Mouse (Mus musculus): ENCODE measurements at regions not wholly inside any gene's neighbourhood (a gene's known extent, or its start where the extent isn't known, plus 50 kb on each side); places are given as distances from the start of the nearest gene placed in this dataset.

GRCm38 (mm10) chr13:44285881-44286280 lies 443.4 kb upstream of the Jarid2 start:
- DNase-seq (ENCODE audit: low read depth): no peak
- TF ChIP-seq POLR2A (IDR thresholded peaks at IDR 0.05; ENCODE audit: borderline replicate concordance, extremely low read depth, insufficient read depth, insufficient read length, poor library complexity, severe bottlenecking) (no peak), CTCF (IDR thresholded peaks at IDR 0.05; ENCODE audit: borderline replicate concordance, extremely low read depth, insufficient read depth, insufficient read length) (no peak)

- no peak for TF ChIP-seq POLR2A (IDR thresholded peaks at IDR 0.05; ENCODE audit: borderline replicate concordance, extremely low read depth, insufficient read depth, insufficient read length, poor library complexity, severe bottlenecking)
- peak; percentile 43; the same call in 1 of the 2 replicates for TF ChIP-seq CTCF (IDR thresholded peaks at IDR 0.05; ENCODE audit: borderline replicate concordance, extremely low read depth, insufficient read depth, insufficient read length)
- no peak for DNase-seq (ENCODE audit: low read depth)
Observed at GRCm38 (mm10) chr13:44290199-44290598, 439.1 kb upstream of the Jarid2 start.

GRCm38 (mm10) chr13:44292476-44293056 lies 436.7 kb upstream of the Jarid2 start:
- no peak for TF ChIP-seq CTCF (IDR thresholded peaks at IDR 0.05; ENCODE audit: borderline replicate concordance, extremely low read depth, insufficient read depth, insufficient read length)
- no peak for TF ChIP-seq POLR2A (IDR thresholded peaks at IDR 0.05; ENCODE audit: borderline replicate concordance, extremely low read depth, insufficient read depth, insufficient read length, poor library complexity, severe bottlenecking)
- no peak for DNase-seq (ENCODE audit: low read depth)

GRCm38 (mm10) chr13:44293736-44294416 lies 435.4 kb upstream of the Jarid2 start:
- DNase-seq (ENCODE audit: low read depth): peak; percentile 83

GRCm38 (mm10) chr13:44295621-44296020 lies 433.7 kb upstream of the Jarid2 start:
- TF ChIP-seq POLR2A (IDR thresholded peaks at IDR 0.05; ENCODE audit: borderline replicate concordance, extremely low read depth, insufficient read depth, insufficient read length, poor library complexity, severe bottlenecking) (no peak), CTCF (IDR thresholded peaks at IDR 0.05; ENCODE audit: borderline replicate concordance, extremely low read depth, insufficient read depth, insufficient read length) (no peak)
- DNase-seq (ENCODE audit: low read depth): no peak

More at GRCm38 (mm10) chr13:44293736-44294416, 435.4 kb upstream of the Jarid2 start:
- TF ChIP-seq CTCF (IDR thresholded peaks at IDR 0.05; ENCODE audit: borderline replicate concordance, extremely low read depth, insufficient read depth, insufficient read length) (no peak), POLR2A (IDR thresholded peaks at IDR 0.05; ENCODE audit: borderline replicate concordance, extremely low read depth, insufficient read depth, insufficient read length, poor library complexity, severe bottlenecking) (no peak)

- TF ChIP-seq CTCF (IDR thresholded peaks at IDR 0.05; ENCODE audit: borderline replicate concordance, extremely low read depth, insufficient read depth, insufficient read length) (no peak), POLR2A (IDR thresholded peaks at IDR 0.05; ENCODE audit: borderline replicate concordance, extremely low read depth, insufficient read depth, insufficient read length, poor library complexity, severe bottlenecking) (no peak)
- DNase-seq (ENCODE audit: low read depth): no peak
Observed at GRCm38 (mm10) chr13:44300611-44301010, 428.7 kb upstream of the Jarid2 start.

GRCm38 (mm10) chr13:44301215-44301614 lies 428.1 kb upstream of the Jarid2 start:
- no peak for TF ChIP-seq POLR2A (IDR thresholded peaks at IDR 0.05; ENCODE audit: borderline replicate concordance, extremely low read depth, insufficient read depth, insufficient read length, poor library complexity, severe bottlenecking)
- no peak for TF ChIP-seq CTCF (IDR thresholded peaks at IDR 0.05; ENCODE audit: borderline replicate concordance, extremely low read depth, insufficient read depth, insufficient read length)
- DNase-seq (ENCODE audit: low read depth): no peak

- peak; percentile 23 for DNase-seq (ENCODE audit: low read depth)
- no peak for TF ChIP-seq POLR2A (IDR thresholded peaks at IDR 0.05; ENCODE audit: borderline replicate concordance, extremely low read depth, insufficient read depth, insufficient read length, poor library complexity, severe bottlenecking)
- no peak for TF ChIP-seq CTCF (IDR thresholded peaks at IDR 0.05; ENCODE audit: borderline replicate concordance, extremely low read depth, insufficient read depth, insufficient read length)
Observed at GRCm38 (mm10) chr13:44301936-44302335, 427.3 kb upstream of the Jarid2 start.

GRCm38 (mm10) chr13:44305134-44305991 lies 423.9 kb upstream of the Jarid2 start:
- TF ChIP-seq POLR2A (IDR thresholded peaks at IDR 0.05; ENCODE audit: borderline replicate concordance, extremely low read depth, insufficient read depth, insufficient read length, poor library complexity, severe bottlenecking): no peak
- TF ChIP-seq CTCF (IDR thresholded peaks at IDR 0.05; ENCODE audit: borderline replicate concordance, extremely low read depth, insufficient read depth, insufficient read length): 0 out of 2 replicates have a peak, but pooled peaks have one; percentile 16
- DNase-seq (ENCODE audit: low read depth): no peak

GRCm38 (mm10) chr13:44306275-44307050 lies 422.8 kb upstream of the Jarid2 start:
- no peak for DNase-seq (ENCODE audit: low read depth)
- TF ChIP-seq CTCF (IDR thresholded peaks at IDR 0.05; ENCODE audit: borderline replicate concordance, extremely low read depth, insufficient read depth, insufficient read length) (no peak), POLR2A (IDR thresholded peaks at IDR 0.05; ENCODE audit: borderline replicate concordance, extremely low read depth, insufficient read depth, insufficient read length, poor library complexity, severe bottlenecking) (no peak)

All from brain, embryonic 14.5 days (tissue).